Mouse (Mus musculus) heart, embryonic 10.5 days (tissue): ENCODE results near the gene Cyp2e1. TPM values are rescaled to one million over a fixed set of nuclear protein-coding genes. Genes with fewer than 3 reads are reported as not detected.
A peak's percentile ranks its signal among the peaks of the same experiment; 100 is the strongest.

Experiments
- DNase-seq: peaks from one replicate; pipeline ENCODE4 v3.0.0-alpha.2; 2017; ENCODE audit warnings: low spot score
- H3K27ac ChIP-seq: fragments of 300-500 bp; sonication (generic); 2 replicates; pipeline ENCODE4 v1.5.1; 2016; ENCODE audit warnings: mild to moderate bottlenecking
- H3K27me3 ChIP-seq: fragments of 300-500 bp; sonication (generic); 2 replicates; pipeline ENCODE4 v1.6.1; 2016; ENCODE audit warnings: mild to moderate bottlenecking; ENCODE audit not compliant: poor library complexity, insufficient read depth, severe bottlenecking
- H3K36me3 ChIP-seq: fragments of 300-500 bp; sonication (generic); 2 replicates; pipeline ENCODE4 v1.6.1; 2016; ENCODE audit warnings: mild to moderate bottlenecking, moderate library complexity
- H3K4me1 ChIP-seq: fragments of 300-500 bp; sonication (generic); 2 replicates; pipeline ENCODE4 v1.6.1; 2016; ENCODE audit warnings: mild to moderate bottlenecking
- H3K4me3 ChIP-seq: fragments of 300-500 bp; sonication (generic); 2 replicates; pipeline ENCODE4 v1.5.1; 2016; ENCODE audit warnings: mild to moderate bottlenecking, moderate library complexity
- H3K9me3 ChIP-seq: fragments of 300-500 bp; sonication (generic); 2 replicates; pipeline ENCODE4 v1.6.1; 2016; ENCODE audit warnings: mild to moderate bottlenecking, moderate library complexity
- WGBS: fragments of 180-500 bp; shearing (Covaris S2); methylation state at CpG from one replicate; pipeline ENCODE4 v1.1.7; 2016; 5-methylcytosine and 5-hydroxymethylcytosine counted together
- polyA plus RNA-seq: library from polyadenylated mRNA; unstranded; fragments of >200 nt; fragmentation: Nextera tagmentation; extraction: Ambion mirVana; gene quantifications from 2 replicates; pipeline ENCODE4 v1.2.1, GENCODE M21; 2016

Cyp2e1 gene
- polyA plus RNA-seq, 1 experiment from 2014 or later = not detected

DNA sequence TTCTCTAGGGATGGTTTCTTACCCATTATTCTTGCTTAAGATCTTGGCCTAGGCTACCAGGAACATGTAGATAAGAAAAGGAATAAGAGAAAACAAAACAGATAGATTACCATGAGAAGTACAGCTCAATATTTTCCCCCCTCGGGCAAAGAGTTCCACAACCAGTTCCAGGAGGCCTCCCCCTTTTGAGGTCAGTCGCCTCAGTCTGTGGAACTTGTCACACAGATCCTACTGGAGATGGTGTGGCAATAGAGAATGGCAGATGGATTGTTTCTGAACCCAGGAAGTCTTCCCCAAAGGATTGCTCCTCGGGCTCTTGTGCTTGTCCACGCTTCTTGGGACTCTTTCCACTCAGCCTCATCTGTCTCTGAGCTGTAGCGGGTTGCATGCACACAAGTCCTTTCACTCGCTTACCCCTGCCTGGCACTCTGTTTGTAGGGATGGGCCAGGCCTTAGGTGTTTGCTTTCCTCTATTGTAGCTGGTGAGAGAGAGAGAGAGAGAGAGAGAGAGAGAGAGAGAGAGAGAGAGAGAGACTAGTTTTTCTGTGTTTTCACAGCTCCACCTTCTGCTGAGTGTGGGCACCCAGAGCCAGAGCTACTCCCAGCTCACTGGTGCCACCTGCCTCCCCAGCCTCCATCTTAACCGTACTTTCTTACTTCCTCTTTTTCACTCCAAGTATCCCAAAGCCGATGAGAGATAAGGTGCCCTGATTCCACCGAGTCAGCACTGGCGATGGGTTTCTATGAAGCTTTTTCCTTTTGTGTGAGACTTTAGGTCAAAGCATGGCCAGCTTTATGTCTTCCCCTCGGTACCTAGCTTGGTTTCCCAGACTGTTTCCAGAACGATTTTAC lies 2.6 kb downstream of the Cyp2e1 start:
- 64% methylated on average over 12 of the region's 12 CpGs for WGBS

DNA sequence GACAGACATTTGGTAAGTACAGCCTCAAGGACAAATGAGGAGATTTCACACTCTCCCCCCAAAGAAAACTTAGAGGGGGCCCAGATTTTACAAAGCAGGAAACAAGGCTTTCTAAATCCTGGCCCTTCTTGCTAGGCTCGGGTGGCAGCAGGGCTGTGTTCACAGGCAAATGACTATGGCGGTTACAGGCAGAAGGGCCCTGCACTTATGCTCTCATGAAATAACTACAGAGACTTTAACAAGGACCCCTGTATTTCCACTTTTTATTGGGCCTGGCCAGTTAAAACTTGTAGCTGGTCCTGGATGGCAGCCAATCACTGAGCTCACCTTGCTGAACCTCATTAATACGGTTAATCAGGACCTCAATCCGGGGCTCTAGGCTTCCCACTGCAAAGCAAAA lies 17.0 kb downstream of the Cyp2e1 start:
- Histone ChIP-seq H3K4me1 (no peaks in the 10 kb centered on the region), H3K27me3 (no peaks in the 10 kb centered on the region), H3K27ac (no peak overlapping the region), H3K9me3 (no peaks in the 10 kb centered on the region), H3K36me3 (no peaks in the 10 kb centered on the region), H3K4me3 (no peak overlapping the region)
- 76% methylated on average over 4 of the region's 4 CpGs for WGBS
- no peak for DNase-seq

More for the DNA sequence above, 2.6 kb downstream of the Cyp2e1 start:
- Histone ChIP-seq H3K36me3 (no peaks in the 10 kb centered on the region), H3K27ac (no peak overlapping the region), H3K4me1 (no peaks in the 10 kb centered on the region), H3K4me3 (no peak overlapping the region), H3K27me3 (no peaks in the 10 kb centered on the region), H3K9me3 (no peaks in the 10 kb centered on the region)
- no peak for DNase-seq

DNA sequence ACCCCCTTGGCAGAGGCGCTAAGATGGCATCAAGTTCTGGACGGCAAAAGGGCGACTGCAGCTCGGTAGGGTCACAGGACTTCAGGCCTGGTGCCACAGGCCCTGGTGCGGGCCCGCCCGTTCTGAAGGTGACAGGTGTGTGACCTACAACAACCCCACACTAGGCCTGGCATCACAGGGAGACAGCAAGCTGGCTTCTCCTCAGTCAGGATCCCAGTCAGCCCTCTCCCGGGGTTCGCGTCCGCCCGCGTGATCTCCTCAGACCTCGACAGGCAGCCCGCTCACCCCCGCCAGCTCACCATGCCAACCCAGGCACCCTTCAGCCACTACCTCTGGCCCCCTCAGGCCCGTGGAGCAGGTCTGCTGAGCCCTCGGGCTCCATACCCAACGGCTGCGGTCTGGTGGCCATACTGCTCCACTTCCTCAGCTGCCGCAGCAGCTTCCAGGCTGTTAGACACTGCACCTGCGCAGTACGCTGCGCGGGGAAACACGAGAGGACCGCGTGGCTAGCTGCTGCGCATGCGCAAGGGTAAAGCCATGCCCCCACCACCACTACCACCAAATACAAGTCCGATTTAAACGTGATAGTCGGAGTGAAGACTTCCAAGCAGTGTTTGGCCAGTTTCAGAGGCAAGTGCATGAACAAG lies 24.0 kb downstream of the Cyp2e1 start, which contains the start of gene Syce1:
Gene Syce1, minus strand, starts transcription at position 447 of the 647 bp plus-strand sequence.
- DNase-seq = peak; percentile 63
- 65% methylated on average over 33 of the region's 33 CpGs for WGBS
- no peaks in the 10 kb centered on the region for H3K27me3 ChIP-seq
- no peaks in the 10 kb centered on the region for H3K36me3 ChIP-seq
- H3K27ac ChIP-seq = no peak within 1 kb of the TSS
- no peak within 1 kb of the TSS for H3K4me3 ChIP-seq
- no peaks in the 10 kb centered on the region for H3K9me3 ChIP-seq
- no peaks in the 10 kb centered on the region for H3K4me1 ChIP-seq

DNA sequence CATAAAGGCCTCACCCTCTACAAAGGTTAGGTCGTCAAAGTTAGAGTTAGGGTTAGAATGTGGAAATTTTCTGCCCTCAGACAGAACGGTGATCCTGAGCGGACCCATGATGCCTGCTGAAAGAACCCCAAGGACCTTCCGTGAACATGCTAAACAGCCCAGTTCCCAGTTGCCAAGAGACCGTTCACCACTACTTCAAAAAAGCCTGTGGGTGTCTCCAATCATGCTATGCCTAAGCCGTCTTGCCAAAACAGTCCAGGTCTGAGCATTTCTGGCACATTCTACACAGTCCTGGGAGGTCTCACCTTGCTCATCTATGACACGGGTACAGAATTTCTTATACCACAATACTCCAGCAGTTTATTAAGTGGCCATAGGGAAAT lies 24.5 kb downstream of the Cyp2e1 start:
- Histone ChIP-seq H3K9me3 (no peaks in the 10 kb centered on the region), H3K27ac (no peak overlapping the region), H3K4me1 (no peaks in the 10 kb centered on the region), H3K36me3 (no peaks in the 10 kb centered on the region), H3K27me3 (no peaks in the 10 kb centered on the region), H3K4me3 (no peak overlapping the region)
- 84% methylated on average over 7 of the region's 7 CpGs for WGBS
- DNase-seq = peak; percentile 51

DNA sequence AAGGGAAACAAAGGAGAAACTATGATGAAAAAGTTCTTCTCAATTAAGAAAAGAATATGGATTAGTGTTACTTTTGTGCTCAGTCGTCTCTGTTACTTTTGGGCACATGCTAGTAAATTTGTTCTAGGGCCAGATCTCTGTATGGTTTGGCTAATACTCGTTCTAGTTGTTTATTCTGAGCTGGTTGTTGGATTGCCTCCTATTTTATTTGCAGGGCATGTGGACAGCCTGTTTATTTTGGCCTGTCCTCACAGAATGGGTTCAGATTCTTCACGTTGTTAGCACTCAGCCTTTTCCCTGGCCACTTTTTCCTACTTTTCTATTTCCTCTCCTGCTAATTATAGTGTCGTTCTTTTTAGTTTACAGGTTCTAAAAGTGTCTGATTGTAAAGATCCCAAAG lies 30.0 kb downstream of the Cyp2e1 start:
- DNase-seq = no peak
- Histone ChIP-seq H3K27ac (no peak overlapping the region), H3K4me3 (no peak overlapping the region), H3K27me3 (no peaks in the 10 kb centered on the region), H3K36me3 (no peaks in the 10 kb centered on the region), H3K4me1 (no peaks in the 10 kb centered on the region), H3K9me3 (no peaks in the 10 kb centered on the region)
- WGBS = 60% methylated on average over 4 of the region's 4 CpGs

DNA sequence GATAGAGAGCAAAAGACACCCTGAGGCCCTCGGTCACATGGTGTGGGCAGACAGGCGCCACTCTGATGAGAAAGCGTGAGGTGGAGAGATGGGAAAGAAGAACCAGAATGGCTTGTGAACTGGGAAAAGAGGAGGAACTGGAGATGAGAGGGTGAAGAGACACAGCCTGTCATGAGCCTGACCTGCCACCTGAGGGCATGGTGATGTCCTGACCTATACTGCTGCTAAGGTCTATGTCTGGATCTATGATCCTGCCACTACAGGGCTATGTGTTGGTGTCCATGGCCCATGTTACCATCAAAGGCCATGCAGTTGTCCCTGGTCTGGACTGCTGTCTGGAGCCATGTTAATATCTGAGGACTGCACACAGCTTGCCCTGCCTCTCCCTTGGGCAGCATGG lies 34.1 kb downstream of the Cyp2e1 start:
- Histone ChIP-seq H3K36me3 (no peaks in the 10 kb centered on the region), H3K4me3 (no peak overlapping the region), H3K27ac (no peak overlapping the region), H3K4me1 (no peaks in the 10 kb centered on the region), H3K27me3 (no peaks in the 10 kb centered on the region), H3K9me3 (no peaks in the 10 kb centered on the region)
- WGBS = 76% methylated on average over 3 of the region's 3 CpGs
- no peak for DNase-seq

DNA sequence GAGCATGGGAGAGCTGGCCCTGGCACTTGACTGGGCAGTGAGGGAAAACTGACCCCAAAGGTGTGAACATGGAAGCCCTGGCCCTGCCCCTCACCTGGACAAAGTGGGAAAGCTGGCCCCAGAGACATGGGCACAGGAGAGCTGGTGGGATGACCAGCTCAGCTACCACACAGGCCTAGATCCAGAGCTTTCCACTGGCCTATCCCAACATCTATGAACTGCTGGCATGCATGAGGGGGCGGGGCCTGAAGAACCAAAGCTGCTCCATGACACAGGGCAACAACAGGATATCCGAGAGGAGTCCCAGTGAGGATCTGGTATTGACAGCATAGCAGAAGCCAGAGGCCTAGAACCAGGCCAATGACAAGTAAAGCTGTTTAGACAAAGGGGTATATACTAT lies 34.7 kb downstream of the Cyp2e1 start:
- Histone ChIP-seq H3K9me3 (no peaks in the 10 kb centered on the region), H3K27ac (no peak overlapping the region), H3K4me1 (no peaks in the 10 kb centered on the region), H3K27me3 (no peaks in the 10 kb centered on the region), H3K36me3 (no peaks in the 10 kb centered on the region), H3K4me3 (no peak overlapping the region)
- DNase-seq = no peak
- WGBS = 55% methylated on average over 2 of the region's 2 CpGs

DNA sequence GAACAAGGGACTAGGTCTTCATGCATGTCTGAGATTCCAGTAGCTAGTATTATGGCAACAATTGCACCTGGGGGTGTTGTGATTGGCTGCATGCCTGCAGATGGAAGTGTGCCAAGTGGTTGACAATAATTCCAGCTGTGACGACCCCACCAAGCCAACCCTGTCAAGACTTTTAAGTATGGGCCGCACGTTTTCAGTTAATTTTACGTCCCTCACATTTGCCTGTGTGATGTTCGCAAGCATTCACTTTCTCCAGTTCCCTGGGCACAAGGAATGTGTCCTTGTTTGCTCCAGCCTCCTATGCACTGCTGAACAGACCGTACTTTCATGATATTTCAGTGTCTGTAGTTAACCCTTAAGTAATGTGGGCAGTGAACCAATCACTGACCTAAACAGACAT lies 39.1 kb downstream of the Cyp2e1 start:
- no peak for DNase-seq
- Histone ChIP-seq H3K4me1 (no peaks in the 10 kb centered on the region), H3K4me3 (no peak overlapping the region), H3K9me3 (no peaks in the 10 kb centered on the region), H3K27me3 (no peaks in the 10 kb centered on the region), H3K27ac (no peak overlapping the region), H3K36me3 (no peaks in the 10 kb centered on the region)
- WGBS = 75% methylated on average over 6 of the region's 6 CpGs

DNA sequence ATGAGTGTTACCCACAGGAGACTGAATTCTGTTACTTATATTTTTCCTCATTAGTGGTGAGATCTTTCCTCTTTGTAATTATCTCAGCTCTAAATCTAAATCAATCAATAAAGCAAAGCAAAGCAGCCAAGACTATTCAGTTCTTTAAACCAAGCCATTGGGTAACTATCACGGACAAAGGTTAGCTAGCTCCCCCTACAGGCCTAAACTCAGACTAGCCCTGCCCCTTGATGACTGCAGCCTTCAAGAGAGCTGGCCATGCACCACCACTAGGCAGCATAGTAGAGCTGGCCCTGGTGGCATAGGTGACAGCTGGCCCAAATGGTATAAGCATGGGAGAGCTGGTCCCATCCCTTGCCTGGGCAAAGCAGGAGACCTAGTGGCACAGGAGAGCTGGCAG lies 42.2 kb downstream of the Cyp2e1 start:
- no peaks in the 10 kb centered on the region for H3K36me3 ChIP-seq
- no peak overlapping the region for H3K27ac ChIP-seq
- DNase-seq = no peak
- H3K4me1 ChIP-seq = no peaks in the 10 kb centered on the region
- H3K4me3 ChIP-seq = no peak overlapping the region
- H3K9me3 ChIP-seq = no peaks in the 10 kb centered on the region
- H3K27me3 ChIP-seq = no peaks in the 10 kb centered on the region
- WGBS = 11% methylated on average over 1 of the region's 1 CpGs

DNA sequence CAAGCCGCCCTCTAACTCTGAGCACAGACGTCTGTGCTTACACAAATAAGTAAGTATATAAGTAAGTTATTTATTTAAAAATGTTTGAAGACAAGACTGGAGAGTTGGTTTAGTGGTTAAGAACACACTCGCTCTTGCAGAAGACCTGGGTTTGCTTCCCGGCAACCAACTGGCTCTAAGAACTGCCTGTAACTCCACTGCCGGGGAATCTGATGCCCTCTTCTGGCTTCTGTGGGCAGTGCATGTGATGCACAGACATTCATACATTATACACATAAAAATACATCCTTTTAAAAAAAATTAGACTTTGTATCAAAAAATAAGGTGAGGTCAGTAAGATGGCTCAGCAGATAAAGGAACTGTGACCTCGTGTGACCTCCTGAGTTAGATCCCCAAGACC lies 47.0 kb downstream of the Cyp2e1 start:
- Histone ChIP-seq H3K27ac (no peak overlapping the region), H3K36me3 (peaks cover 7% of the 10 kb centered on the region), H3K27me3 (no peaks in the 10 kb centered on the region), H3K9me3 (no peaks in the 10 kb centered on the region), H3K4me3 (no peak overlapping the region), H3K4me1 (no peaks in the 10 kb centered on the region)
- no peak for DNase-seq
- 88% methylated on average over 6 of the region's 6 CpGs for WGBS

DNA sequence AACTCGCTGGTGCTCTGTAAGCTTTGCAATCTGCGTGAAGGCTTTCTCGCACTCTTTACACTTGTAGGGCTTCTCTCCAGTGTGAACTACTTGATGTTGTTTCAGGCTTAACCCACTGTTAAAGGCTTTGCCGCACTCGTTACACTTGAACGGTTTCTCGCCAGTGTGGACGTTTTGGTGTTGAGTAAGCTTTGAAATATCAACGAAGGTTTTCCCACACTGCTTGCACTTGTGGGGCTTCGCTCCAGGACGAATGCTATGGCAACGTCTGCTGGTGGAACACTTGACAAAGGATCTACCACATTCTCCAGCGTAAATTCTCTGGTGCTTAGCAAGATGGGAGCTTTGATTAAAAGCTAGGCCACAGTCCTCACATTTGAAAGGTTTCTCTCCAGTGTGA lies 48.2 kb downstream of the Cyp2e1 start:
- H3K4me1 ChIP-seq = no peaks in the 10 kb centered on the region
- H3K4me3 ChIP-seq = no peak overlapping the region
- 81% methylated on average over 13 of the region's 13 CpGs for WGBS
- no peak for DNase-seq
- H3K27ac ChIP-seq = no peak overlapping the region
- peaks cover 7% of the 10 kb centered on the region for H3K36me3 ChIP-seq
- no peaks in the 10 kb centered on the region for H3K27me3 ChIP-seq
- H3K9me3 ChIP-seq = no peaks in the 10 kb centered on the region

DNA sequence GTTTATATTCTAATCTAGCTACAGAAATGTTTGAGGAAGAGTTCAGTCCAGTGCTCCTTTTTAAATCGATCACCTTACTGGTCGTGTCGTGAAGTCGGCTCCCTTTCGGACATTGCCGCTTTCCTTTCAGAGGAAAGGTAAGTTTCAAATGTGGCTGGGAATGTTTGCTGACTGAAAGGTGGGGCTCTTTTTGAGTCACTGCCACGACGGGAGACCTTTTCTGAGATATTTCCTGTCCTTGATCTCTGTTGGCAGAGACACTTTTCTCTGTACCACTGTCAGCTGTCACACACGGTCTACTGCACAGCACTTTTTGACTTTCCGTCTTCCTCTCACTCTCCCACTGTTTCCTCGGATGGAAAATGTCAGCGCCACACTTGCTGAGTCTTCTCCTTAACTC lies 49.3 kb downstream of the Cyp2e1 start:
- no peaks in the 10 kb centered on the region for H3K4me1 ChIP-seq
- no peak for DNase-seq
- no peak overlapping the region for H3K4me3 ChIP-seq
- no peaks in the 10 kb centered on the region for H3K27me3 ChIP-seq
- no peaks in the 10 kb centered on the region for H3K9me3 ChIP-seq
- H3K36me3 ChIP-seq = peaks cover 7% of the 10 kb centered on the region
- no peak overlapping the region for H3K27ac ChIP-seq
- 86% methylated on average over 12 of the region's 12 CpGs for WGBS

DNA sequence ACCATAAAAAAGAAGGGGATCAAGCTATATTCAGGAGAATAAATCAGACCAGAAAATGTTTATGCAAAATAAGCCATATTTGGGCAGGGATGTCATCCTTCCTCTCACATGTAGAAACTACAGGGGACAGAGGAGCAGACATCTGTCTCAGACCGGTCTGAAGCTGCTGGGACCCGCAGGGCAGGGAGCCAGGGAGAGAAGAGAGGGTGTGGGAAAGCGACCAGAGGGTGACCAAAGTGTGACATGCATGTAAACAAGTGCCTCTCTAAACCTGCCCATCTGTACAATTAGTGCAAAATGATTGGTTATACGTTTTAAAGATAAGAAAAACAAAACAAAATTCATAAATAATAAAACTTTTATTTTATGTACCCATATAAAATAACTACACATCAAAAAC lies 56.6 kb downstream of the Cyp2e1 start:
- Histone ChIP-seq H3K9me3 (no peaks in the 10 kb centered on the region), H3K27me3 (peaks cover 3% of the 10 kb centered on the region; the same call in 1 of the 2 replicates), H3K4me3 (no peak overlapping the region), H3K4me1 (peaks cover 8% of the 10 kb centered on the region; the same call in 1 of the 2 replicates), H3K36me3 (no peaks in the 10 kb centered on the region), H3K27ac (no peak overlapping the region)
- 74% methylated on average over 4 of the region's 4 CpGs for WGBS
- no peak for DNase-seq
